Mouse (Mus musculus) MEL (cell line): ENCODE results near the gene Slc20a1. TPM values are rescaled to one million over a fixed set of nuclear protein-coding genes. Genes with fewer than 3 reads are reported as not detected.

Source experiments
- DNase-seq: peaks from one replicate; pipeline ENCODE4 v3.0.0; 2011; ENCODE audit warnings: low read depth, low spot score
- H3K27ac ChIP-seq: 2 replicates; pipeline ENCODE4 v1.5.1; 2012; ENCODE audit warnings: low read depth, mild to moderate bottlenecking, control low read depth, low read length, moderate library complexity; ENCODE audit not compliant: control insufficient read depth
- H3K27me3 ChIP-seq, 2 experiments: fragments of 150-350 bp in 1 of 2; sonication (generic) in 1 of 2; 2 replicates each; pipeline ENCODE4 v1.6.1; 2012; ENCODE audit warnings: low read length in 2 of 2, mild to moderate bottlenecking in 2 of 2, improper control_type of control experiment in 1 of 2, moderate library complexity in 1 of 2; ENCODE audit not compliant: insufficient read depth in 2 of 2, control insufficient read depth in 1 of 2
- H3K36me3 ChIP-seq, 2 experiments: 2 replicates each; pipeline ENCODE4 v1.6.1; 2012 to 2014; ENCODE audit warnings: low read length in 2 of 2, improper control_type of control experiment in 1 of 2, inconsistent platforms in 1 of 2, mild to moderate bottlenecking in 1 of 2; ENCODE audit not compliant: insufficient read depth in 2 of 2, control insufficient read depth in 1 of 2
- H3K4me1 ChIP-seq, 2 experiments: fragments of 150-350 bp in 1 of 2; sonication (generic) in 1 of 2; 2 replicates each; pipeline ENCODE4 v1.6.1; 2012; ENCODE audit warnings: low read length in 2 of 2, improper control_type of control experiment in 1 of 2, mild to moderate bottlenecking in 1 of 2; ENCODE audit not compliant: insufficient read depth in 2 of 2, control insufficient read depth in 1 of 2
- H3K4me3 ChIP-seq, 2 experiments: fragments of 150-350 bp in 1 of 2; sonication (generic) in 1 of 2; 2 replicates each; pipeline ENCODE4 v1.5.1; 2012; ENCODE audit warnings: low read depth in 2 of 2, low read length in 2 of 2, mild to moderate bottlenecking in 2 of 2, moderate library complexity in 2 of 2, control low read depth in 1 of 2, improper control_type of control experiment in 1 of 2; ENCODE audit not compliant: control insufficient read depth in 1 of 2, insufficient read depth in 1 of 2
- H3K79me2 ChIP-seq: 2 replicates; pipeline ENCODE4 v1.6.1; 2012; ENCODE audit warnings: mild to moderate bottlenecking, low read length, moderate library complexity; ENCODE audit not compliant: control insufficient read depth, poor library complexity, insufficient read depth
- H3K9ac ChIP-seq: 2 replicates; pipeline ENCODE4 v1.6.1; 2012; ENCODE audit warnings: low read depth, mild to moderate bottlenecking, control low read depth, low read length, moderate library complexity; ENCODE audit not compliant: control insufficient read depth, poor library complexity, severe bottlenecking
- H3K9me3 ChIP-seq: fragments of 150-350 bp; sonication (generic); replicated peaks from 2 replicates; pipeline ENCODE4 v1.6.1; 2012; ENCODE audit warnings: mild to moderate bottlenecking, low read length, improper control_type of control experiment, moderate library complexity; ENCODE audit not compliant: insufficient read depth
- BHLHE40 ChIP-seq: IDR thresholded peaks from 2 replicates; pipeline ENCODE4 v1.6.1; 2012; ENCODE audit warnings: low read depth, mild to moderate bottlenecking, inconsistent platforms, low read length, improper control_type of control experiment, borderline replicate concordance
- CHD1 ChIP-seq: IDR thresholded peaks from 2 replicates; pipeline ENCODE4 v1.6.1; 2012; ENCODE audit warnings: low read depth, mild to moderate bottlenecking, inconsistent platforms, low read length, improper control_type of control experiment
- CHD2 ChIP-seq: IDR thresholded peaks from 2 replicates; pipeline ENCODE4 v1.6.1; 2011; ENCODE audit warnings: low read length, improper control_type of control experiment
- CTCF ChIP-seq, 3 experiments: IDR thresholded peaks in 2 of 3; conservative IDR thresholded peaks in 1 of 3; 2 replicates each; pipeline ENCODE4 v1.5.1; 2011 to 2012; ENCODE audit warnings: low read length in 3 of 3, low read depth in 2 of 3, mild to moderate bottlenecking in 2 of 3, improper control_type of control experiment in 1 of 3, inconsistent platforms in 1 of 3, mixed read lengths in 1 of 3, moderate library complexity in 1 of 3; ENCODE audit not compliant: control insufficient read depth in 1 of 3, insufficient read depth in 1 of 3, poor library complexity in 1 of 3, severe bottlenecking in 1 of 3
- ELF1 ChIP-seq: IDR thresholded peaks from 2 replicates; pipeline ENCODE4 v1.6.1; 2014; ENCODE audit warnings: low read depth, mild to moderate bottlenecking, inconsistent platforms, low read length, improper control_type of control experiment, moderate library complexity
- ETS1 ChIP-seq: IDR thresholded peaks from 2 replicates; pipeline ENCODE4 v1.6.1; 2012; ENCODE audit warnings: low read depth, mild to moderate bottlenecking, inconsistent platforms, low read length, improper control_type of control experiment, moderate library complexity
- GABPA ChIP-seq: IDR thresholded peaks from 2 replicates; pipeline ENCODE4 v1.6.1; 2012; ENCODE audit warnings: low read depth, mild to moderate bottlenecking, inconsistent platforms, low read length, improper control_type of control experiment, moderate library complexity
- HCFC1 ChIP-seq: IDR thresholded peaks from 2 replicates; pipeline ENCODE4 v1.6.1; 2012; ENCODE audit warnings: low read depth, mild to moderate bottlenecking, inconsistent platforms, low read length, improper control_type of control experiment, moderate library complexity
- JUND ChIP-seq: IDR thresholded peaks from 2 replicates; pipeline ENCODE4 v1.6.1; 2011; ENCODE audit warnings: low read depth, mild to moderate bottlenecking, improper control_type of control experiment, low read length
- KAT2A ChIP-seq: conservative IDR thresholded peaks from 2 replicates; pipeline ENCODE4 v1.6.1; 2012; ENCODE audit warnings: low read depth, low read length, improper control_type of control experiment, inconsistent platforms
- MAFK ChIP-seq: IDR thresholded peaks from 2 replicates; pipeline ENCODE4 v1.6.1; 2011; ENCODE audit warnings: low read depth, mild to moderate bottlenecking, low read length, improper control_type of control experiment, borderline replicate concordance
- MXI1 ChIP-seq: IDR thresholded peaks from 2 replicates; pipeline ENCODE4 v1.6.1; 2011; ENCODE audit warnings: mild to moderate bottlenecking, low read depth, low read length, improper control_type of control experiment
- MYB ChIP-seq: IDR thresholded peaks from 2 replicates; pipeline ENCODE4 v1.6.1; 2011; ENCODE audit warnings: mild to moderate bottlenecking, low read depth, low read length, improper control_type of control experiment
- MYC ChIP-seq: IDR thresholded peaks from 2 replicates; pipeline ENCODE4 v1.6.1; 2011; ENCODE audit warnings: low read depth, mild to moderate bottlenecking, low read length, improper control_type of control experiment, moderate library complexity
- NRF1 ChIP-seq: IDR thresholded peaks from 2 replicates; pipeline ENCODE4 v1.6.1; 2014; ENCODE audit warnings: low read depth, mild to moderate bottlenecking, inconsistent platforms, low read length, improper control_type of control experiment, moderate library complexity; ENCODE audit not compliant: poor library complexity, insufficient read depth, severe bottlenecking
- POLR2AphosphoS2 ChIP-seq: IDR thresholded peaks from 2 replicates; pipeline ENCODE4 v1.6.1; 2011; ENCODE audit warnings: low read length, improper control_type of control experiment
- POLR2AphosphoS5 ChIP-seq: IDR thresholded peaks from 2 replicates; pipeline ENCODE4 v1.6.1; 2012; ENCODE audit warnings: low read depth, borderline replicate concordance, mild to moderate bottlenecking, inconsistent platforms, low read length, moderate library complexity, mixed read lengths
- SMC3 ChIP-seq: IDR thresholded peaks from 2 replicates; pipeline ENCODE4 v1.6.1; 2011; ENCODE audit warnings: low read depth, low read length, improper control_type of control experiment
- USF1 ChIP-seq: IDR thresholded peaks from 2 replicates; pipeline ENCODE4 v1.6.1; 2014; ENCODE audit warnings: low read depth, mild to moderate bottlenecking, inconsistent platforms, low read length, improper control_type of control experiment, moderate library complexity
- ZKSCAN1 ChIP-seq: IDR thresholded peaks from 2 replicates; pipeline ENCODE4 v1.6.1; 2012; ENCODE audit warnings: low read depth, mild to moderate bottlenecking, inconsistent platforms, low read length, improper control_type of control experiment, moderate library complexity
- ZMIZ1 ChIP-seq: IDR thresholded peaks from 2 replicates; pipeline ENCODE4 v1.6.1; 2012; ENCODE audit warnings: low read depth, mild to moderate bottlenecking, inconsistent platforms, low read length, improper control_type of control experiment, moderate library complexity
- ZNF384 ChIP-seq: IDR thresholded peaks from 2 replicates; pipeline ENCODE4 v1.6.1; 2012; ENCODE audit warnings: low read depth, mild to moderate bottlenecking, inconsistent platforms, low read length, improper control_type of control experiment
- polyA plus RNA-seq, 2 experiments: library from polyadenylated mRNA; stranded (reverse) in 1 of 2; unstranded in 1 of 2; fragments of >175 nt in 1 of 2; fragments of >200 nt in 1 of 2; gene quantifications; 2 replicates each; pipeline versions ENCODE4 v1.2.1 to v1.2.4; 2012; ENCODE audit warnings: low replicate concordance in 2 of 2, low read depth in 1 of 2; ENCODE audit not compliant: insufficient read length in 2 of 2, insufficient read depth in 1 of 2, missing spikeins in 1 of 2
- total RNA-seq: library from RNA; depleted of rRNA; stranded (reverse); fragments of 300-350 nt; gene quantifications from 2 replicates; pipeline ENCODE4 v1.2.3, GENCODE M21; 2012

The Slc20a1 gene
- total and polyA plus RNA-seq, 3 experiments: 69.4 to 80.7 TPM; not detected in 1

GRCm38 (mm10) chr2:129252836-129253630 lies 54.5 kb downstream of the Slc20a1 start:
- Histone ChIP-seq H3K4me3 (no peak overlapping the region), H3K9ac (no peak overlapping the region), H3K79me2 (no peaks in the 10 kb centered on the region), H3K9me3 (no peaks in the 10 kb centered on the region), H3K4me1 (no peaks in the 10 kb centered on the region), H3K27ac (no peak overlapping the region), H3K36me3 (no peaks in the 10 kb centered on the region)
- DNase-seq: no peak
- TF ChIP-seq CHD2 (no peak), BHLHE40 (no peak), POLR2AphosphoS2 (no peak), POLR2AphosphoS5 (no peak), JUND (no peak), MYC (no peak), KAT2A (no peak), CHD1 (no peak), NRF1 (no peak), GABPA (no peak), ELF1 (no peak), HCFC1 (no peak), MYB (no peak), SMC3 (no peak), ETS1 (no peak), CTCF (IDR thresholded peaks at IDR 0.05 in 2 of 3, conservative IDR thresholded peaks at IDR 0.05 in 1 of 3; ENCODE audit: control insufficient read depth in 1 of 3, insufficient read depth in 1 of 3, low read depth in 2 of 3, low read length in 3 of 3, poor library complexity in 1 of 3, severe bottlenecking in 1 of 3) (no peak), ZNF384 (no peak), MAFK (no peak), ZKSCAN1 (no peak), ZMIZ1 (no peak)
- TF ChIP-seq, all 39 proteins: peak for 0
- no peaks in the 10 kb centered on the region for H3K27me3 ChIP-seq

DNA sequence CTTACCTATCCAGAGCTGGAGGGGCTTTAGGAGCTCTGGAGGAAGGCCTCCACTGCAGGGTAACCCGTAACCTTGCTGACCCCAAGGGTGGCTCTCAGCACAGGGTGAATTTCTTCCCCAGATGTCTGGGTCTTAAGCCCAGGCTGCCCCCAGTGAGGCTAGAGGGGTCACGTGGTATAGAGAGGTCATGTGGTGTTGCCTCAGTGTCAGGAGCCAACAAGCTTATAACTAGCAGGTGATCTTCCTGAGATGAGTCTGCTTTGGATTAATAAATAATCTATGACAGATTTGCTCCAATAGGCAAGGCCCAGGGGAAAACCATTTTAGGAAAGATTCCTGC lies 55.0 kb downstream of the Slc20a1 start:
- Histone ChIP-seq H3K9ac (no peak overlapping the region), H3K9me3 (no peaks in the 10 kb centered on the region), H3K36me3 (no peaks in the 10 kb centered on the region), H3K27me3 (no peaks in the 10 kb centered on the region), H3K79me2 (no peaks in the 10 kb centered on the region), H3K27ac (no peak overlapping the region), H3K4me3 (no peak overlapping the region), H3K4me1 (no peaks in the 10 kb centered on the region)
- DNase-seq: no peak
- TF ChIP-seq SMC3: no peak
- TF ChIP-seq MXI1: no peak
- peak; percentile 44; the same call in 1 of the 2 replicates for TF ChIP-seq USF1
